ENCODE assay signal across 20 mouse cellular contexts in genomic region chr9:63663222-63663621, GRCm38 (mm10).
A peak's percentile ranks its signal among the peaks of the same experiment; 100 is the strongest.
DNase-seq lines count a peak whose midpoint lies in the region; ATAC-seq lines count a peak whose summit lies in the region.
"Had no signal": no experiment of that assay in that cellular context is flagged by ENCODE, and none has a peak within 500 bp of the region (broad histone marks: within the 10 kb centered on the region; RNA-seq: fewer than 3 reads in every experiment).

No protein-coding gene starts in this region.

- 0 out of 2 replicates have a peak overlapping the region, but pooled peaks have one; percentile 18 for H3K9ac ChIP-seq in kidney, embryonic 15.5 days
- H3K9ac ChIP-seq in embryonic facial prominence, embryonic 12.5 days = no peak overlapping the region
- H3K9ac ChIP-seq: embryonic facial prominence, embryonic 15.5 days; forebrain, embryonic 12.5 days; limb, embryonic 13.5 days; liver, embryonic 15.5 days; stomach, embryonic 15.5 days had no signal

- intact Hi-C loops in gastrocnemius, postnatal 36 days (cut with DNase I) = no loop called here

- 24% methylated on average over 10 of the region's 10 CpGs for WGBS in kidney, embryonic 15.5 days
- 26% methylated on average over 10 of the region's 10 CpGs for WGBS in embryonic facial prominence, embryonic 12.5 days

- peaks cover 74% of the 10 kb centered on the region for H3K4me1 ChIP-seq in kidney, embryonic 15.5 days
- peaks cover 66% of the 10 kb centered on the region for H3K4me1 ChIP-seq in embryonic facial prominence, embryonic 12.5 days
- H3K4me1 ChIP-seq: liver, embryonic 15.5 days had no signal

- H3K4me3 ChIP-seq in kidney, embryonic 15.5 days (replicated peaks) = no peak overlapping the region
- H3K4me3 ChIP-seq in embryonic facial prominence, embryonic 12.5 days = no peak overlapping the region
- H3K4me3 ChIP-seq: embryonic facial prominence, embryonic 15.5 days; forebrain, embryonic 12.5 days; layer of hippocampus, adult 2 months; limb, embryonic 13.5 days; liver, embryonic 15.5 days; midbrain, embryonic 10.5 days; stomach, embryonic 15.5 days had no signal

- H3K4me2 ChIP-seq in kidney, embryonic 15.5 days = no peak overlapping the region
- no peak overlapping the region for H3K4me2 ChIP-seq in embryonic facial prominence, embryonic 12.5 days (replicated peaks)
- H3K4me2 ChIP-seq: embryonic facial prominence, embryonic 15.5 days; forebrain, embryonic 12.5 days; limb, embryonic 13.5 days; liver, embryonic 15.5 days; stomach, embryonic 15.5 days had no signal

- peak; percentile 52 for ATAC-seq in kidney, embryonic 15.5 days (replicated peaks; ENCODE audit: low FRiP score)
- ATAC-seq in embryonic facial prominence, embryonic 12.5 days (ENCODE audit: insufficient number of reproducible peaks, insufficient read depth, low FRiP score, low TSS enrichment) = no peak
- ATAC-seq: inflammation-experienced regulatory T-cells, adult 6 months had no signal

- no peaks in the 10 kb centered on the region for H3K9me3 ChIP-seq in kidney, embryonic 15.5 days (replicated peaks)
- no peaks in the 10 kb centered on the region for H3K9me3 ChIP-seq in embryonic facial prominence, embryonic 12.5 days
- H3K9me3 ChIP-seq: embryonic facial prominence, embryonic 15.5 days; forebrain, embryonic 12.5 days; limb, embryonic 13.5 days; liver, embryonic 15.5 days; midbrain, embryonic 10.5 days; stomach, embryonic 15.5 days had no signal

- DNase-seq in gastrocnemius, adult 18-20 months (ENCODE audit: low spot score) = peak; percentile 78
- no peak for DNase-seq in gastrocnemius, postnatal 36 days
- DNase-seq in kidney, postnatal 4 days = no peak
- DNase-seq in skeletal muscle tissue, adult 2 months (ENCODE audit: low read depth, low spot score) = peak; percentile 91
- no peak for DNase-seq in spleen, postnatal 14 days (ENCODE audit: low spot score in 2 of 2)
- DNase-seq in lung, postnatal 10 days = no peak
- DNase-seq: adrenal gland, postnatal 10 days; cerebellum, adult 9-10 months; lung, postnatal 14 days; thymus, postnatal 36 days had no signal

- H3K27ac ChIP-seq in kidney, embryonic 15.5 days = peak overlapping the region; percentile 84
- H3K27ac ChIP-seq in embryonic facial prominence, embryonic 12.5 days = peak overlapping the region; percentile 64
- H3K27ac ChIP-seq: embryonic facial prominence, embryonic 15.5 days; forebrain, embryonic 12.5 days; layer of hippocampus, adult 2 months; limb, embryonic 13.5 days; liver, embryonic 15.5 days; midbrain, embryonic 10.5 days; stomach, embryonic 15.5 days had no signal

- H3K27me3 ChIP-seq in kidney, embryonic 15.5 days = no peaks in the 10 kb centered on the region
- H3K27me3 ChIP-seq in embryonic facial prominence, embryonic 12.5 days = no peaks in the 10 kb centered on the region
- H3K27me3 ChIP-seq: embryonic facial prominence, embryonic 15.5 days; forebrain, embryonic 12.5 days; limb, embryonic 13.5 days; liver, embryonic 15.5 days; stomach, embryonic 15.5 days had no signal

- H3K36me3 ChIP-seq in kidney, embryonic 15.5 days = peaks cover 62% of the 10 kb centered on the region
- peaks cover 33% of the 10 kb centered on the region for H3K36me3 ChIP-seq in embryonic facial prominence, embryonic 12.5 days

Comparison
In these comparisons a context has a peak if more than half of its experiments do, and no peak if none do; other contexts are left out.
1. DNase-seq: peak in gastrocnemius, adult 18-20 months (single experiment) and skeletal muscle tissue, adult 2 months (single experiment); none in gastrocnemius, postnatal 36 days (0 of 2), kidney, postnatal 4 days (0 of 2), spleen, postnatal 14 days (0 of 2) and lung, postnatal 10 days (single experiment).